Mouse (Mus musculus) embryonic facial prominence, embryonic 12.5 days (tissue): ENCODE measurements around the gene Aox3. TPM values are rescaled to one million over a fixed set of nuclear protein-coding genes. Genes with fewer than 3 reads are reported as not detected.

Experiments used
- ATAC-seq: fragments of 200-750 bp; cut with Nextera tagmentation; 2 replicates; pipeline ENCODE4 v1.8.0; 2017; ENCODE audit not compliant: insufficient number of reproducible peaks, insufficient read depth, low FRiP score, low TSS enrichment
- H3K27ac ChIP-seq: fragments of 300-500 bp; sonication (generic); 2 replicates; pipeline ENCODE4 v1.5.1; 2016; ENCODE audit warnings: mild to moderate bottlenecking
- H3K27me3 ChIP-seq: fragments of 300-500 bp; sonication (generic); 2 replicates; pipeline ENCODE4 v1.6.1; 2016; ENCODE audit warnings: mild to moderate bottlenecking, moderate library complexity
- H3K36me3 ChIP-seq: fragments of 300-500 bp; sonication (generic); 2 replicates; pipeline ENCODE4 v1.6.1; 2016; ENCODE audit warnings: mild to moderate bottlenecking
- H3K4me1 ChIP-seq: fragments of 300-500 bp; sonication (generic); 2 replicates; pipeline ENCODE4 v1.6.1; 2016
- H3K4me2 ChIP-seq: fragments of 300-500 bp; sonication (generic); replicated peaks from 2 replicates; pipeline ENCODE4 v1.6.1; 2016; ENCODE audit warnings: mild to moderate bottlenecking, moderate library complexity
- H3K4me3 ChIP-seq: fragments of 300-500 bp; sonication (generic); 2 replicates; pipeline ENCODE4 v1.5.1; 2016; ENCODE audit warnings: mild to moderate bottlenecking
- H3K9ac ChIP-seq: fragments of 300-500 bp; sonication (generic); 2 replicates; pipeline ENCODE4 v1.6.1; 2016; ENCODE audit warnings: mild to moderate bottlenecking, moderate library complexity
- H3K9me3 ChIP-seq: fragments of 300-500 bp; sonication (generic); 2 replicates; pipeline ENCODE4 v1.6.1; 2016; ENCODE audit warnings: mild to moderate bottlenecking, moderate library complexity
- WGBS: fragments of 180-500 bp; shearing (Covaris S2); methylation state at CpG from one replicate; pipeline ENCODE4 v1.1.7; 2016; 5-methylcytosine and 5-hydroxymethylcytosine counted together
- polyA plus RNA-seq: library from polyadenylated mRNA; unstranded; fragments of >200 nt; fragmentation: Nextera tagmentation; extraction: Ambion mirVana; gene quantifications from 2 replicates; pipeline ENCODE4 v1.2.1, GENCODE M21; 2016

Gene Aox3
- polyA plus RNA-seq, 1 experiment from 2014 or later, result 0.95 TPM

DNA sequence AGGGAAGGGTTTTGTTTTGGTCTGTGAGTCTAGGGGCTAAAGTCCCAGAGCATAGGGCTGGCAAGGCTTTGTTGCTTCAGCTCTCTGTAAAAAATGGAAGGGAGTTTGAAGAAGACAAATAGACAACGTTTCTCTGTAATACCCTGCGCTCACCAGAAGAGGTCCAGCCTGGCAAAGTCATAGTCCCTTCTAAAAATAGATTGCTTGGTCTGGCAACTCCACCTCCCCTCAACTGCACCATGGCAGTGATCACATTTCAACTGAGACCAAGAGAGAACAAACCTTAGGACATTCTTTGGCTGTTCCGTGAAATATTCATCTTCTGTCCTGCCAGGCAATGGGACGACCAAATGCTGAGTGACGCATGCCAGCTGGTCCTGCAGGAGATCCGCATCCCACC is 127.4 kb downstream of the Aox3 start:
- WGBS, result 64% methylated on average over 6 of the region's 6 CpGs
- H3K4me3 ChIP-seq, result no peak overlapping the region
- H3K27me3 ChIP-seq, result no peaks in the 10 kb centered on the region
- H3K9ac ChIP-seq, result no peak overlapping the region
- no peak overlapping the region for H3K27ac ChIP-seq
- H3K4me2 ChIP-seq, result no peak overlapping the region
- ATAC-seq, result no peak
- H3K9me3 ChIP-seq, result no peaks in the 10 kb centered on the region
- peaks cover 6% of the 10 kb centered on the region; the same call in 1 of the 2 replicates for H3K4me1 ChIP-seq
- no peaks in the 10 kb centered on the region for H3K36me3 ChIP-seq

DNA sequence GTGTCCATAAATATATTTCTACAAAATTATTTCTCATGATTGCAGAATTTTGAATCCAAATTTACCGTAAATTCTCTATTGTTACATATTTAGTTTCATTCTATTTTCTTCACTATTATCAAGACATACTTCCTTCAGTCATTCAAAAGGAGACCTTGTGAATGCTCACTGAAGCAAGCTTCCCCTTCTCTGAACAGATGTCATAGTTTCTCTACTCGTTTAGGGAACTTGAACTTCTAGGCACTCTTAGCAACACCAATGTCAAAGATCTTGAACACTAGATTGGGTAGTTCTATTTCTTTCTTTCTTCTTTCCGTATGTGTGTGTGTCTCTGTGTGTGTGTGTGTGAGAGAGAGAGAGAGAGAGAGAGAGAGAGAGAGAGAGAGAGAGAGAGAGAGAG is 131.6 kb downstream of the Aox3 start:
- 75% methylated on average over 3 of the region's 3 CpGs for whole genome bisulfite sequencing
- Histone ChIP-seq H3K27me3 (no peaks in the 10 kb centered on the region), H3K4me3 (no peak overlapping the region), H3K4me2 (no peak overlapping the region), H3K9ac (no peak overlapping the region), H3K9me3 (no peaks in the 10 kb centered on the region), H3K4me1 (no peaks in the 10 kb centered on the region), H3K36me3 (no peaks in the 10 kb centered on the region), H3K27ac (no peak overlapping the region)
- ATAC-seq, result no peak

DNA sequence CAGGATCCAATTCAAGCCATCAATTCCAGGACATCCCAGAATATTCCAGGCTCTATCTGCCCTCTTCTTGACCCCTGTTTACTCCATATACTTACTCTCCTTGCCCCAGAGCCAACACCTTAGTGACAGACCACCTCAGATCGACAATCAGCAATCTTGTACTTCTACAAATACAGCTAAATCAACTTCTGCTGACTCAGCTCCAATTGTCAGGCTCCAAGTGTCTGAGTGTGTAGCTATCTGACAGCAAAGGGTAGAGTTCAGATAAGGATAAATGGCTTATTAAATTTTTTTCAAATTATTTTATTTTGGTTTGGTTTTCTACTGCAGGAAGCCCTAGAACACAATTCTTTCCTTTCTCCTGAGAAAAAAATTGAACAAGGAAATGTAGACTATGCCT is 135.6 kb downstream of the Aox3 start:
- H3K36me3 ChIP-seq, result no peaks in the 10 kb centered on the region
- no peaks in the 10 kb centered on the region for H3K4me1 ChIP-seq
- WGBS, result 77% methylated on average over 1 of the region's 1 CpGs

More for the DNA sequence above, 135.6 kb downstream of the Aox3 start:
- Histone ChIP-seq H3K9ac (no peak overlapping the region), H3K27me3 (no peaks in the 10 kb centered on the region), H3K4me3 (no peak overlapping the region), H3K4me2 (no peak overlapping the region), H3K9me3 (no peaks in the 10 kb centered on the region), H3K27ac (no peak overlapping the region)
- no peak for ATAC-seq

Other genes with a start within 250 kb of the Aox3 start
- gene Sgo2a, start 117.2 kb upstream of the Aox3 start, polyA plus RNA-seq, result 22.4 and 24.2 TPM in 2 replicates
- gene Kctd18, start 94.2 kb upstream of the Aox3 start, polyA plus RNA-seq, result 24.8 and 26.1 TPM in 2 replicates
- gene Aox1, start 83.2 kb upstream of the Aox3 start, polyA plus RNA-seq, result 0.10 and 0.13 TPM in 2 replicates
- gene Aox4, start 97.3 kb downstream of the Aox3 start, polyA plus RNA-seq, result 0.14 TPM in 2 replicates
- gene Aox2, start 165.2 kb downstream of the Aox3 start, polyA plus RNA-seq, result 0.09 and 0.15 TPM in 2 replicates